Mouse (Mus musculus): ENCODE data around the gene Bri3.
"Not testable (repeated sequence)": the region's sequence is repeated elsewhere in the genome, so short reads cannot be mapped to it uniquely, and the experiment has no call there.

Gene Bri3

DNA sequence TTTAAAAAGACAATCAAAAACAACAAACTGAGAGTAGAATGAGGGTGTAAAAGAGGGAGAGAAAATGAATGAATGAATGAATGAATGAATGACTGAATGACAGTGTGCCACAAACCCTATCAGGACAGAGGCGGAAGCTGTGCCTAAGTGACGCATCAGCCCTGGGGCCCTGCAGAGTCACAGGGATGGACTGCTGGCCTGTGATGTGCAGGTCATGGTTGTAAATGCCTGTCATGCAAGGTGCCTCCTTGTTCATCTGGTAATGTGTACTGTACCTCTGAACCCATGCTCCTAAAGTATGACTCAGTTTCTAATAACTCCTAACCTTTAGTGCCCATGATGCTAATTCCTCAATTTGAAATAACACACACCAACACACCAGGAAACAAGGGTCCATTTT lies 58.8 kb downstream of the Bri3 start:
- DNase-seq, result no peak

DNA sequence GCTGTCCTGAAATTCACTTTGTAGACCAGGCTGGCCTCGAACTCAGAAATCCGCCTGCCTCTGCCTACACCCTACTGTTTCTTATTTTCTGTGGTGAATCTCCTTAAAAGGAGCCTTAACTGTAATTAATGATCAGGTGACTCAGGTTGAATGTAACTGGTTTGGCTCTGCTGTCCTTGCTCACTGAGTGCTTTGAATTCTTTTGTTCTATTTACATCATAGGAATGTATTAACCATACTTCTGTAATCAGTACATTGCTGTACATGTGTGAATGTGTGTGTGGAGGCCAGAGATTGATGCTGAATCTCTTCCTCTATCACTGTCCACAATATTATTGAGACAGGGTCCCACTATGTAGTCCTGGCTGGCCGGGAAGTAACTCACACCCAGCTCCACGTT lies 64.7 kb downstream of the Bri3 start:
- DNase-seq, result no peak

GRCm38 (mm10) chr5:144312183-144312582 lies 67.9 kb downstream of the Bri3 start:
- DNase-seq, result no peak

DNA sequence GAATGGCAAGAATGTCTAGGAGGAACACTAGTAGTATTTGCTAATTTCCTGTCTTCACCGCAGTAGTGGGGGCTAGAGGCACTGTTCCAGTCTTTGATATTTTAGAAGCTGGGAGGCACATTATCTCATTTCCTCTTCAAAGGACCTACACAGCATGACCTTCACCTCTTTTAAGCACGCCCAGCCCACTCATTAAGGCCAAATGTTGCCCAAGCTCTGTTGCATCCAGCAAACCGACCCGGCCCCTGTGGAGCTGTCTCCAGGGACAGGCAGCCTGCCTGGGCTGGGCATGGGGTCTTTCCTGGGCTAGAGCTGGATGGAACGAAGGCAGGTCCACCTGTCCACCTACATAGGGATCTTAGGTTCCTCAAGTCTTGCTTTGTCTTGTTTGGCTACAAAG lies 69.1 kb downstream of the Bri3 start:
- DNase-seq, result no peak

- no peak for DNase-seq
These were observed 70.7 kb downstream of the Bri3 start for GRCm38 (mm10) chr5:144314731-144315494.

- no peak for DNase-seq
These were observed 72.2 kb downstream of the Bri3 start for GRCm38 (mm10) chr5:144316442-144316841.

GRCm38 (mm10) chr5:144317426-144317825 lies 73.2 kb downstream of the Bri3 start:
- DNase-seq, result no peak

GRCm38 (mm10) chr5:144318286-144318685 lies 74.0 kb downstream of the Bri3 start:
- DNase-seq, result peak; percentile 22 to 30

GRCm38 (mm10) chr5:144321681-144322080 lies 77.4 kb downstream of the Bri3 start:
- DNase-seq, result no peak

GRCm38 (mm10) chr5:144322717-144323116 lies 78.5 kb downstream of the Bri3 start:
- no peak for DNase-seq

- no peak for DNase-seq
These were observed 89.8 kb downstream of the Bri3 start for GRCm38 (mm10) chr5:144334010-144334409.

DNA sequence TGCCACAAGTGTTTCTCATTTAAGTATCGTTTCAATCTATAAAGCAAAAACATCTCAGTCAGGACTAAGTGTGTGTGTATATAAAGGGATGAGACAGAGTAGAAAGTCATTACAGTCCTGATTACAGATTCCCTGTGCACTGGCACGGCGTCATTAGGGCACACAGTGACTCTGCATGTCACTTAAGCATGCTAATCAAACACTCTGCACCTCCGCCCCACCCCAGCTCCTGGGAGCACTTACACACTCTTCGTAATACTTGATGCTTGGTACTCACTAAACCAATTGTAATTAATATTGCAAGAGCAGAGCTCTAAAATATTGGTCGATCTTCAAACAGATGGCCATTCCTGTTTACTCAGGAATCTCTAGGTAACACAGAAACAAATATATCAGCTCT lies 91.1 kb downstream of the Bri3 start:
- DNase-seq, result not testable (repeated sequence)

- DNase-seq, result no peak
These were observed 94.5 kb downstream of the Bri3 start for GRCm38 (mm10) chr5:144338787-144339186.

DNA sequence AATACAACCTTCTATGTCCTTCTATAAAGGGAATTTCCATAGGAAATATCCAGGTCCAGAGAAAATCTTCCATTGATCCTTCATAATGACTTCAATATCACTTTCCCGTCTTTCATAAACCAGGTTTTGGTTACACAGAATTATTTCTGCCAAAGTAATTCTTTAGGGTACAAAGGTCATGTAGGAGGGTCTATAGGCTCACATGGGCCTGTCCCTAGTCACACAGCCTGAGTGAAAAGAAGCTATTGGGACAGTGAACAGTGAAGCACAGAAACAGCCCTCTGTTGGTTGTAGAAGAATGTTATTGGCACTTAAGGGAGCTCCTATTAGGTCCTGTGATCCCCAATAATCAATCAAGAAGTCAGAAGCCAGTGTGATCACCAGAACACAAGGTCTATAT lies 96.8 kb downstream of the Bri3 start:
- DNase-seq, result no peak

DNA sequence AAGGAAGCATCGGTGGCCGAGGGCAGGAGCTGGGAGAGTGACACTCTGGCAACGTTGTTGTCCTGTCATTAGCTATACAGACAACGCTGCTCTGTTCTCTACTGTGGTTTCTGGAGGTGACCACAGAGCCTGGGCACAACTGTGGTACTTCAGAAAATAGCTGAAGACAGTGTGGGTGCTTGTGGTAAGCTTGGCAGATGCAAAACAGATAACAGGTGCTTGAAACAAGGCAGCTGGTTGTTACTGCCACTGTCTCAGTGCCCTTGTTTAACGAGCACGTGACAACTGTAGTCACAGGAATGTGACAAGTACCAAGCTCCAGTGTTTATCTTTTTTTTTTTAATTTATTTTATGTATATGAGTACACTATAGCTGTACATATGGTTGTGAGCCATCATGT lies 100.4 kb downstream of the Bri3 start:
- DNase-seq, result no peak

- no peak for DNase-seq
These were observed 106.9 kb downstream of the Bri3 start for GRCm38 (mm10) chr5:144351185-144351584.

DNA sequence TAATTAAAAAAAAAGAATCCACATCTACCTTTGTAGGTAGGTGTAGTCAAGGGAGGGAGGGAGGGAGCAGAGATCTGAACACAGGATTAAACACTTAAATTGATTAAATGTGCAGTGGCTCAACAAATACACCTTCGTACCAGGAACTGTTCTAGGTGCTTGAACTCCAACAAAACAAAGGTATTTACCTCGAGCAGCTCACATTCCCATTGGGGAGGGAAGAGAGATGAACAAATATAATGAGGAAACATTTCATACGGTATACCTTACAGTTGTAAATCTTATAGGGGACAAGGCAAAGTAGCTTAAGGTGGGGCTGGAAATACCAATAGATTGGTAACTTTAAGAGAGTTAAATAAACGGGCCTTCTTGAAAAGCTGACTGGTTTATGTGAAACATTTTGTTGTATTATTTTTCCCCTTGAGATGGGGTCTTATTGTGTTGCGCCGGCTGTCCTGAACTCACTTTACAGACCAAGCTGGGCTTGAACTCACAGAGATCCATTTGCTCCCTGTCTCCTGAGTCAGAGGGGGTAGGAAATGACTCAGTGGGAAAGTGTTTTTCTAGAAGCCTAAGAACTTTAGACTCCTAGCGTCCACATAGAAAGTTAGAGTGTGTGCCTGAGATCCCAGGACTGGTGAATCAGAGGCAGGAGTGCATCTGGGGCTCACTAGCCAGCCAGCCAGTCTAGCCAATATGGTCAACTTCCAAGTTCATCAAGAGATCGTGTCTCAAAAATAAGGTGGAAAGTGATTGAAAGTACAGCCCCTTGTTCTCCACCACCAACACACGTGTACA lies 108.2 kb downstream of the Bri3 start:
- no peak for DNase-seq

GRCm38 (mm10) chr5:144356776-144357455 lies 112.7 kb downstream of the Bri3 start:
- no peak for DNase-seq

- no peak for DNase-seq
These were observed 113.3 kb downstream of the Bri3 start for GRCm38 (mm10) chr5:144357551-144357880.

DNA sequence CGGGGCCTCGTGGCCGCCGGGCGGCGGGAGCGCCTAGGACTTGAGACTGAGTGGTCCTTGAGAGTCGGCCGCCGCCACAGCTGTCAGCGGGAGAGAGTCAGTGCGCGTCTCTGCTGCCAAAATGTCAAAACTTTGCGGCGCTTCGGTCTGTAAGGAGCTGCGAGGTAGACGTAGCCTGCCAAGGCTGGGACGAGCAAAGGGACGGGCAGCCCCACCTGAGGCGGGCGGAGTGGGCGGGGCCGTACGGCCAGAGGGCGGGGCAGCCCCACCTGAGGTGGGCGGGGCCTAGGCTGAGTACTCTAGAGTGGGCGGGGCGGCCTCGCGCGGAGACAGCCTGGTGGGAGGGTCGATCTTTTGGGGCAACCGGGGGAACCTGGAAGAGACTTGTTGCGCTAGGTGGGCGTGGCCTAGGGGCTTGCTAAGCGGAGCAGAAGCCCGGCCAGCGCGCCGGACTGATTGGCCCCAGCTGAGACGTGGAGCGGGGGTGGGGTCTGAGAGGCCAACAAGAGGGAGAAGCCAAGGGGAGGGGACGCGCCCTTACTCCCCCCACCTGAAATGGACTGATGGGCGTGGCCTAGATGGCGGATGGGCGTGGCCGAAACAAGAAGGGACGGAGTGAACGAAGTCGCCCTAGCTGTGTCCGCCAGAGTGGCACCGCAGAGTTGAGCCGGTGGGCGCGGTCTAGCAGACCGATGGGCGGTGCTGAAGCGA lies 113.8 kb downstream of the Bri3 start, which contains the start of gene Baiap2l1:
TSS of gene Baiap2l1 (minus strand) at position 232 of the 711 bp plus-strand sequence.
- DNase-seq, result peak; percentile 47 to 75

DNA sequence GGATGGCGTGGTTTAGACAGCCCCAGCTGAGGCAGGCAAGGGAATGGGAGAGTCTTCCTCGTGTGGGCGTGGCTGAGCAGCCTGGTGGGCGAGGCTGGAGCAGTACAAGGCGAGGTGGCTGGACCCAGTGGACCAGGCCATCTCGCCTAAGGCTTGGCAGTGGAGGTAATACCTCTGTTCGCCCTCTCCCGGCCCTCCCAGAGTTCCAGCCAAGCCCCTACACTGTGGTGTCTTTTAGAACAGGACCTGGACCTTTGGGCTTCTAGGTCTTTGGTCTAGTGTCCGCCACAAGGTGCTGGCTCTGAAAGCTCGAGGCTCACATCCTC lies 114.3 kb downstream of the Bri3 start:
- no peak for DNase-seq

DNA sequence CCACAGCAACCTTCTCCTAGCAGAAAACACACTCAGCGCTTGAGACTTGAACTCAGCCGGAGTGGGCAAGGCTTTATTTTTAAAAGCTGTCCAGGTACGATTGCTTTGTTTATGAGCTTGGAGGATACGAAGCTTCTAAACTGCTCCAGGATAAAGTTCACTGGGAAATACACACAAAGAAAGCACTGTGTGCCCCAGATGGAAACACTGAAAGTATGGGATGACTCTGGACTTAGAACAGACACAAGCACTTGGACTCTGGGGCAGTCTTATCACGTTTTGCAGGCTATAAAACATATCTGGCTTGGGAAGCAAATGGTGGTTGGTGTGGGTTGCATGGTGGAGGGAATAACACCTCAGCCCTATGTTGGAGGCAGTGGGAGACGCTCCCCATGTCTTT lies 115.6 kb downstream of the Bri3 start:
- no peak for DNase-seq

GRCm38 (mm10) chr5:144360346-144360745 lies 116.1 kb downstream of the Bri3 start:
- peak; percentile 51 to 67 for DNase-seq
